Mouse (Mus musculus) neutrophil, adult 5-6 weeks (primary cell): ENCODE data around the gene Elk4. TPM values are rescaled to one million over a fixed set of nuclear protein-coding genes. Genes with fewer than 3 reads are reported as not detected.

Source experiments
- ATAC-seq: fragments of 151-379, 151-347 bp; 2 replicates; pipeline ENCODE4 v1.8.0; 2017; ENCODE audit warnings: mild to moderate bottlenecking, moderate TSS enrichment; ENCODE audit not compliant: insufficient number of reproducible peaks, poor library complexity, low FRiP score, severe bottlenecking; ENCODE audit errors: extremely low read depth
- total RNA-seq: library from RNA; stranded (forward); fragments of 200-1000 nt; gene quantifications from 2 replicates; pipeline ENCODE4 v1.2.3, GENCODE M21; 2017

Gene Elk4
- total RNA-seq, 1 experiment from 2014 or later = 233 TPM

- ATAC-seq = peak; percentile 65
Measured at GRCm38 (mm10) chr1:131981378-131982013, 25.9 kb upstream of the Elk4 start.

- peak; percentile 84 for ATAC-seq
Measured at GRCm38 (mm10) chr1:131982907-131983306, 24.5 kb upstream of the Elk4 start.

GRCm38 (mm10) chr1:131983806-131984205, 23.6 kb upstream of the Elk4 start:
- no peak for ATAC-seq

- no peak for ATAC-seq
Measured at GRCm38 (mm10) chr1:131987432-131987831, 20.0 kb upstream of the Elk4 start.

- no peak for ATAC-seq
Measured at GRCm38 (mm10) chr1:131989476-131989875, 17.9 kb upstream of the Elk4 start.

- no peak for ATAC-seq
Measured at GRCm38 (mm10) chr1:131990083-131990760, 17.2 kb upstream of the Elk4 start.

GRCm38 (mm10) chr1:131992561-131993001, 14.8 kb upstream of the Elk4 start:
- no peak for ATAC-seq

- no peak for ATAC-seq
Measured at GRCm38 (mm10) chr1:131993169-131994040, 14.0 kb upstream of the Elk4 start.

- peak; percentile 85 for ATAC-seq
Measured at GRCm38 (mm10) chr1:131995062-131995461, 12.3 kb upstream of the Elk4 start.

GRCm38 (mm10) chr1:132000506-132000905, 6.9 kb upstream of the Elk4 start:
- no peak for ATAC-seq

- ATAC-seq = no peak
Measured at GRCm38 (mm10) chr1:132001880-132002330, 5.5 kb upstream of the Elk4 start.

GRCm38 (mm10) chr1:132003111-132003510, 4.3 kb upstream of the Elk4 start:
- ATAC-seq = no peak

- no peak for ATAC-seq
Measured at GRCm38 (mm10) chr1:132003817-132004216, 3.6 kb upstream of the Elk4 start.

GRCm38 (mm10) chr1:132004574-132005180, 2.7 kb upstream of the Elk4 start:
- ATAC-seq = no peak

GRCm38 (mm10) chr1:132005466-132005865, 1.9 kb upstream of the Elk4 start:
- no peak for ATAC-seq

GRCm38 (mm10) chr1:132006046-132006445, 1.4 kb upstream of the Elk4 start:
- ATAC-seq = no peak

- no peak for ATAC-seq
Measured at GRCm38 (mm10) chr1:132006721-132007120, 686 bp upstream of the Elk4 start.

GRCm38 (mm10) chr1:132007828-132008827, 721 bp downstream of the Elk4 start:
- peak; percentile 65 for ATAC-seq
